Mouse (Mus musculus) right cerebral cortex, adult 2 months (tissue): ENCODE measurements around the gene Psmd11.
A peak's percentile ranks its signal among the peaks of the same experiment; 100 is the strongest.
"Not testable (repeated sequence)": the region's sequence is repeated elsewhere in the genome, so short reads cannot be mapped to it uniquely, and the experiment has no call there.

ENCODE experiments used
- DNase-seq, 2 experiments: peaks; one replicate each; pipeline ENCODE4 v3.0.0; 2021 to 2022; ENCODE audit warnings: low spot score in 2 of 2

Gene Psmd11

GRCm38 (mm10) chr11:80429009-80429475, 627 bp downstream of the Psmd11 start:
- DNase-seq, result peak; percentile 36 to 47

DNA sequence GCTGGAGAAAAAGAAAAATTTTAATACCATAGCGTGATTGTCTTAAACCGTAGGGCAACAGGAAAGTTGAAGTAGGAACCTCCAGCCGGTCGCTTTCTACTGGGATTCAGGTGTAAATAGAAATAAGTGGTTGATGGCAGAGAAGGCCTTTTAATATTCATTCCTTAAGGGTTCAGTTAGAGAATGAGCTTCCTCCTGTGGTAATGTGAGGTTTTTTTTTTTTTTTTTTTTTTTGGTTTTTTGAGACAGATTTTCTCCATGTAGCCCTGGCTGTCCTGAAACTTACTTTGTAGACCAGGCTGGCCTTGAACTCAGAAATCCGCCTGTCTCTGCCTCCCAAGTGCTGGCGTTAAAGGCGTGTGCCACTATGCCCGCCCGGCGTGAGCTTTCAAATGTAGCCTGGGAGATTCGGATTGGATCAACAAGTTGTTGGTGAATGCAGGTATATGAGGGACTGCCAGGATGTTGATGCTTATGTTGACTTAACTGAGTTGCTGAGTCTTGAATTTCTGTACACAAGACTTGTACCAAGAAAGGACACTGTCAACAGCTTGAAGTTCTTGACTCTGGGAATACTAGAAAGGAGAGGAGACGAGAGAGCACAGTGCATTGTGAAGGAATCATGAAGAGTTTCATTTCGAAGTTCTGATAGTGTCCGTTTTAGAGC, 1.2 kb downstream of the Psmd11 start:
- no peak for DNase-seq

DNA sequence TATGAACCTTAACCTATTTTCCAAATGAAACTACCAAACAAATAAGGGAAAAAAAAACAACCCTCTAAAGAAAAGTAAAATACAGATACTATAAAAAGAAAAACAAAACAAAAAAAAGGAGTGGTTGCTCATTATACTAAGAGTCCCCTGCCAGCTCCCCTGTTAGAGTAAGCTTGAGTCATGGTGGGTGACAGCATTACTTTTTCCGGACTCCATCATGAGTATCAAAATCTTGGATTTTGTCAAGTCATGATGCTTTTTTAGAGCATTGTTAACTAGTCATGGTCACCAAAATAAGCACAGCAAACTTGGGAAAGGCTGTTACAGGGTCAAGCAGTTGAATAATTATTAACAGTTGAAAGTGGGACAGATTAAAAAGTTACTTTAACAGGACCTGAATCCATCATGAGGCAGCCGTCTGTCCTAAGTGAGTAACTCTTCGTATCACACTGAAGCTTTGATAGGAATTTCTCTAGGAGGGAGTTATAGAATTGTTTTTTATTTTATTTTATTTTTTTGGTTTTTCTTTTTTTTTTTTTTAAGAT, 2.0 kb downstream of the Psmd11 start:
- no peak for DNase-seq

GRCm38 (mm10) chr11:80446916-80447315, 18.5 kb downstream of the Psmd11 start:
- DNase-seq, result no peak

DNA sequence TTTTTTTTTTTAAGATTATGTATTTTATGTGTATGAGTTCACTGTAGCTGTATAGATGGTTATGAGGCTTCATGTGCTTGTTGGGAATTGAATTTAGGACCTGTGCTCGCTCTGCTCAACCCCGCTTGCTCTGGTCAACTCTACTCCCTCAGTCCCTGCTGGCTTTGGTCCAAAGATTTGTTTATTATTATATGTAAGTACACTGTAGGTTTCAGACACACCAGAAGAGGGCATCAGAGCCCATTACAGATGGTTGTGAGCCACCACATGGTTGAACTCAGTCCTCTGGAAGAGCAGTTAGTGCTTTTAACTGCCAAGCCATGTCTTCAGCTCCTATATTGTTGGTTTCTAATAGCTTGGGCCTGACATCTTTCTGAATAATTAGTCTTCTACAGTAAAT, 21.4 kb downstream of the Psmd11 start:
- no peak for DNase-seq

GRCm38 (mm10) chr11:80452242-80452641, 23.8 kb downstream of the Psmd11 start:
- no peak for DNase-seq

DNA sequence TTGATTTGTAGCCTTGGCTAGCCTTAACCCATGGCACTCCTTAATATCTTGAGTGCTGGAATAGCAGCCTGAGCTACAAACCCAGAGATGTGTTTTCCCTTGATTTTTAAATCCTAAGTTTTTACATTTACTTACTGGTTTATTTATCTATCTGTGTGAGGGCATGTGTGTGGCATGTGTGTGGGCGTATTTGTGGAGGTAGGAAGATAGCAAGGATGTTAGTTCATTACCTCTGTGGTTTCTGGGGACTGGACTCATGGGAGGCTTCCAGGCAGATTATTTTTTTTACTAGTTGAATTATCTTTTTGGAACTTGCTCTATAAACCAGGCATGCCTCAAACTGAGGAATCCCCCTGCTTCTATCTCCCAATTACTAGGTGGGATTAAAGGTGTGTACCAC, 24.8 kb downstream of the Psmd11 start:
- no peak for DNase-seq

- not testable (repeated sequence) for DNase-seq
These were observed 35.3 kb downstream of the Psmd11 start for GRCm38 (mm10) chr11:80463605-80464130.

- DNase-seq, result peak in 1 of 2 experiments; percentile 34
These were observed 43.6 kb downstream of the Psmd11 start for GRCm38 (mm10) chr11:80471836-80472605.

DNA sequence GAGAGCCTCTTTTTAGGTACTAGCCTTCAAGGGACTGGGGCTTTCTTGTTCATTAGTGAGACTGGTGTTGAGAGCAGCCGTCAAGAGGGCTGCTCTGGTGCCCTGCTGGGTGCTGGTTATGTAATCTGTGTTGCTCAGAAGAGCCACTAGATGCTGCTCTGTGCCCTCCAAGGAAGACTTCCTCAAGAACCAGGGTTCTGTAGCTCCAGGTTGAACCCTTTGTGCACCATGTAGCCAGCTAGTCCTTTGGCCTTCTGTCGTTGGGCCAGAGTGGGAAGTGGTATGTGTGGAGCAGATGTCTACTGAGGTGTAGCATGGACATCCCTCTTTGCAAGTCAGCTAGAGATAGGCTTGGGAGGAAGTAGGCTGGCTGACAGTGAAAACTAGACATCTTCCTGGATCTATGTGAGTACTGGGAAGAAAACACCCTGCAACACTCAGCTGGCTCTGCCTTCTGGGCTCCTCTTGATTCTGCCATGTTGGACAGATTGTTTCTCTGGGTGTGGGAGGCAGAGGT, 45.8 kb downstream of the Psmd11 start:
- peak in 1 of 2 experiments; percentile 69 for DNase-seq

DNA sequence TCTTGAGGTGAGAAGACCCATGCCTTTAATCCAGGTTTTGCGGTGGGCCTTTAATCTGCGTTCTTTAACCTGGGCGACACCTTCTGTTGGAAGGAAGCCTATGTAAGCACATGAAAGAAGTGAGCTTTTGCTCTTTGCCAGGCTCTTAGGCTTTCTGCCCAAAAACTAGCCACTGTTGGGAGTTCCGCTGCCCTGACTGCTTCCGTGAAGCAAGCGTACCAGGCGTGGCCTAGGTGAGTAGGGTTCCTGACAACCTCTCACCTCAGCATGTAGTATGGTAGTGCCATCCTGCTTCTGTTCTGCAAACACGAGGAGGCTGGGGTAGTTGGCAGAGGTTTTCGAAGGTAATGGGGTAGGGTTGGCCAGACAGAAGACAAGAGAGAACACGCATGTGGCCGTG, 46.4 kb downstream of the Psmd11 start:
- no peak for DNase-seq

DNA sequence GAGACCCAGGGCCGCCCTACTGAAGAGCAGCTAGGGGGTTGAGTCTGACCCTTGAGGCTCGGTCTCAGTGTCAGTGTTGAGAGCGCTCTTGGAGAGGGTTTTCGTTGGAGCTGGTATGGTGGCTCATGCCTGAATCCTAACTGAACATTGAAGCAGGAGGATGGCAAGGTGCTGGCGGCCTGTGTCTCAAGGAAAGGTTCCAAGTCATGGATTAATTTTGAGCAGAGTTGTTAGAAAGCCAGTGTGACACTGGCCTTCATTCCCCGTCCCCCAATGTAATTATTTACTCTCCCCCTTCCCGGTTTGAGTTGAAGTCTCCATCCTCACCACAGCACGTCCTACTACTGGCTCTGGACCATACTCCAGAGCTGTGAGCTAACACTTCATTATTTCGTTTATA, 47.1 kb downstream of the Psmd11 start:
- no peak for DNase-seq

GRCm38 (mm10) chr11:80476222-80477189, 48.1 kb downstream of the Psmd11 start, which contains the start of gene Cdk5r1:
Gene Cdk5r1, plus strand, starts transcription at chr11:80477023.
- DNase-seq, result peak; percentile 85 to 88

GRCm38 (mm10) chr11:80477341-80478199, 49.2 kb downstream of the Psmd11 start:
- DNase-seq, result peak in 1 of 2 experiments; percentile 52

GRCm38 (mm10) chr11:80478694-80479412, 50.4 kb downstream of the Psmd11 start:
- DNase-seq, result no peak

GRCm38 (mm10) chr11:80479425-80479824, 51.0 kb downstream of the Psmd11 start:
- DNase-seq, result peak in 1 of 2 experiments; percentile 39

DNA sequence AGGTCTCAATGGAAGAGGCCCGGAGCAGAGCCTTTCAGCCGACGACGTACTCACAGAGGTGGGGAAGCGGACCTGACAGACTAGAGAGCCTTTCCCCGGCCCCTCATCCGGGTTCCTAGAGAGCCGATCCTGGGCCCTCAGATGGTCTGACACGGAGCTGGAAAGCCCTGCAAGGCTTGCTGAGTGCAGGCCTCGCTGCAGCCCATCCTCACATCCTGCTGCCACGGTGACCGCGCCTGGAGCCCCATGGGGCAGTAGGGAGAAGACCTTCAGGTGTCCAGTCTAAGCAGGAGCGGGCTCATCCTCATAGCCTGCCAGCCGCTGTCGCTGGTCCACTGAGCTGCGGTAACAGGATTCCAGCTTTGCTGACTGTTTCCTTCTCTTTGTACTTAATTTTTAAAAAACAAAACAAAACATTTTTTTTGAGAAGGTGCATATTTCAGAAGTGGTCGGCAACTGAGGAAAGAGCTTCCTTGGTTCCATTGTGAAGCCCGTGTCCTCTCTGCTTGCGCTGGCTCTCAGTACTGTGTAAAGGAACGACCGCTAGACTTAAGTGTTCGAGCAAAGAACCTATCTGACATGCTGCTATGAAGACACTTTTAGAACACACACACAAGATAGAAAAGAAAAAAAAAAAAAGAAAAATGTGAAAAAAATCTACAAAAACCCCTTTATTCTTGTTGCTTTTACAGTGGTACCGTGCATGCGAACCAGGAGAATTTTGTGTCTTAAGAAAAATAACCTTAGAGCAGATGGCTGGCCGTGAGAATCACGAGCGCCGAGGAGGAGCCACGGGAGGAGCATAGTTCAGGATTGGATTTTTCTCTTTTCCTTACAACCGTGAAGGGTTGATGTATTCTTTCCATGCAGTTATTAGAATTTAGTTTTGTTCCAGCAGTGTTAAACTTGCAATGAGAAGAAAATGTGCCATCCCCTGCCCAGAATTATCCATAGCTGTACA, 51.8 kb downstream of the Psmd11 start:
- DNase-seq, result peak in 1 of 2 experiments; percentile 36

- DNase-seq, result peak in 1 of 2 experiments; percentile 40
These were observed 53.1 kb downstream of the Psmd11 start for GRCm38 (mm10) chr11:80481409-80482050.
